9 mouse cellular contexts compared by ENCODE assay signal in the genomic region with DNA sequence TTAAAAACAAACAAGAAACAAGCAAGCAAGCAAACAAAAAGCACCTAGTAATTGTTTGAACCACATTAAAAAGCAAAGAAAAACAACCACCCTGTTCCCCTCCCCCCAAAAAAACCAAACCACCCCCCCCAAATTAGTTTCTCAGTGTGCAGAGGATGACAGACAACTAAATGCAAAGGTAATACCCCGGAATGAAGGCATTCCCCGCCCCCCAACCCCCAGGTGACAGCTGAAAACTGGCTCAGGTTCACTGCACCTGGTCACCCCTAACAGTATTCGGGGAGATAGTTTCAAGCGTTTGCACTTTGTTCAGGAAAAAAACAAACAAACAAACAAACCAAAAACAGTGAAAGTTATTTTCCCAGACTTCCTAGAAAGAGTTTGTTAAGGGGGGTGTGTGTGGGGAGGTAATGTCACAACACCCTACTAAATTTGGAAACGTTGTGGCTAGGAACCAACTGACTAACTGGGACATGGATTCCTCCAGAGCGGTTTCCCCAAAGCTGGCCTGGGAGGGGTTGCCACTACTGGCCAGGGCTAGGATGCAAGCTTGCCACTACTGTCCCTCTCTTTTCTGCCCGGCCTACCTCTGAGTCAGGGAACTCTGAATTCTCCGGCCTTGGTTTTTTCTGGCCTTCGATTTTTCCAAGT. TPM values are rescaled to one million over a fixed set of nuclear protein-coding genes. Genes with fewer than 3 reads are reported as not detected.
DNase-seq lines count a peak whose midpoint lies in the region; ATAC-seq lines count a peak whose summit lies in the region.
"Had no signal": no experiment of that assay in that cellular context is flagged by ENCODE, and none has a peak within 500 bp of the region (broad histone marks: within the 10 kb centered on the region; RNA-seq: fewer than 3 reads in every experiment).

No protein-coding gene starts in this region.

- no peaks in the 10 kb centered on the region for H3K27me3 ChIP-seq in forebrain, embryonic 10.5 days (ENCODE audit: poor library complexity, severe bottlenecking)
- no peaks in the 10 kb centered on the region for H3K27me3 ChIP-seq in lung, embryonic 15.5 days

- H3K4me1 ChIP-seq in forebrain, embryonic 10.5 days: peaks cover 100% of the 10 kb centered on the region
- peaks cover 45% of the 10 kb centered on the region for H3K4me1 ChIP-seq in lung, embryonic 15.5 days

- peak overlapping the region; percentile 59 for H3K4me2 ChIP-seq in lung, embryonic 15.5 days

- no peak for ATAC-seq in lung, embryonic 15.5 days (ENCODE audit: borderline replicate concordance, extremely low read depth, low FRiP score, low TSS enrichment)

- H3K9me3 ChIP-seq in forebrain, embryonic 10.5 days: peaks cover 8% of the 10 kb centered on the region
- H3K9me3 ChIP-seq in lung, embryonic 15.5 days: no peaks in the 10 kb centered on the region

- H3K4me3 ChIP-seq in forebrain, embryonic 10.5 days: peak overlapping the region; percentile 40; the same call in 1 of the 2 replicates
- H3K4me3 ChIP-seq in lung, embryonic 15.5 days: peak overlapping the region; percentile 30; the same call in 1 of the 2 replicates

- H3K36me3 ChIP-seq in forebrain, embryonic 10.5 days (replicated peaks): peaks cover 5% of the 10 kb centered on the region; the same call in 1 of the 2 replicates
- H3K36me3 ChIP-seq in lung, embryonic 15.5 days: no peaks in the 10 kb centered on the region

- peak overlapping the region; percentile 92 for H3K27ac ChIP-seq in forebrain, embryonic 10.5 days
- H3K27ac ChIP-seq in lung, embryonic 15.5 days: peak overlapping the region; percentile 81

- intact Hi-C loops in heart, postnatal 36 days (cut with DNase I): loop anchor here (5.0 kb wide), 1 partner anchor 175 kb away; the partner anchor contains the start of gene Mest

- 18% methylated on average over 9 of the region's 9 CpGs for WGBS in forebrain, embryonic 10.5 days
- WGBS in lung, embryonic 15.5 days: 33% methylated on average over 9 of the region's 9 CpGs

- no peak overlapping the region for H3K9ac ChIP-seq in lung, embryonic 15.5 days

- DNase-seq in kidney, postnatal 14 days: peak; percentile 32
- DNase-seq in kidney, adult 11 months: no peak
- DNase-seq in forebrain, embryonic 10.5 days (ENCODE audit: extremely low spot score, low spot score): no peak
- peak; percentile 41 to 53 for DNase-seq in heart, postnatal 36 days
- DNase-seq in skeletal muscle tissue, adult 2 months (ENCODE audit: low read depth, low spot score): peak; percentile 54
- no peak for DNase-seq in testis, postnatal 14 days (ENCODE audit: low spot score)
- no peak for DNase-seq in T-cell, adult 2 months (ENCODE audit: low spot score)

RNA-seq across cellular contexts. Expression of gene Cpa2, which starts 6.4 kb away (rescaled TPM):
- 11.9 and 15.6 TPM in 2 replicates for polyA plus RNA-seq in forebrain, embryonic 10.5 days (2016; fragmentation: Nextera tagmentation; extraction: Ambion mirVana)
- not detected for total RNA-seq in heart, postnatal 36 days (2021)
- polyA plus RNA-seq in lung, embryonic 15.5 days (2015; fragmentation: Nextera tagmentation; extraction: Ambion mirVana): 6.6 and 10.5 TPM in 2 replicates

RNA-seq across cellular contexts. Expression of gene Cpa4, which starts 20.4 kb away (rescaled TPM):
- polyA plus RNA-seq in forebrain, embryonic 10.5 days (2016; fragmentation: Nextera tagmentation; extraction: Ambion mirVana): 2.9 and 3.4 TPM in 2 replicates
- total RNA-seq in heart, postnatal 36 days (2021): not detected
- polyA plus RNA-seq in lung, embryonic 15.5 days (2015; fragmentation: Nextera tagmentation; extraction: Ambion mirVana): 0.13 and 0.15 TPM in 2 replicates
- total RNA-seq: MEL had no signal

RNA-seq across cellular contexts. Expression of gene Ssmem1, which starts 38.1 kb away (rescaled TPM):
- polyA plus RNA-seq in forebrain, embryonic 10.5 days (2016; fragmentation: Nextera tagmentation; extraction: Ambion mirVana): 0.16 and 0.34 TPM in 2 replicates
- under 1 TPM; 0.22 to 0.31 TPM for total RNA-seq in heart, postnatal 36 days (2021)
- 0.12 TPM in 1 of 2 replicates, not detected in the other for polyA plus RNA-seq in lung, embryonic 15.5 days (2015; fragmentation: Nextera tagmentation; extraction: Ambion mirVana)

RNA-seq across cellular contexts. Expression of gene Tmem209, which starts 38.2 kb away (rescaled TPM):
- 54.3 and 56.6 TPM in 2 replicates for polyA plus RNA-seq in forebrain, embryonic 10.5 days (2016; fragmentation: Nextera tagmentation; extraction: Ambion mirVana)
- 1 to 10 TPM; 8.3 to 8.4 TPM for total RNA-seq in heart, postnatal 36 days (2021)
- polyA plus RNA-seq in lung, embryonic 15.5 days (2015; fragmentation: Nextera tagmentation; extraction: Ambion mirVana): 35.3 and 39.6 TPM in 2 replicates

Comparison
In these comparisons a context has a peak if more than half of its experiments do, and no peak if none do; other contexts are left out.
1. DNase-seq: peak in kidney, postnatal 14 days (single experiment), heart, postnatal 36 days (2 of 2) and skeletal muscle tissue, adult 2 months (single experiment); none in kidney, adult 11 months (single experiment), forebrain, embryonic 10.5 days (single experiment), testis, postnatal 14 days (single experiment) and T-cell, adult 2 months (single experiment).